Mouse (Mus musculus) retina, adult 2 months (tissue): Measurements from ENCODE around the gene Gba2.
A peak's percentile ranks its signal among the peaks of the same experiment; 100 is the strongest.
"Not testable (repeated sequence)": the region's sequence is repeated elsewhere in the genome, so short reads cannot be mapped to it uniquely, and the experiment has no call there.

Source experiments
- DNase-seq: peaks from one replicate; pipeline ENCODE4 v3.0.0-alpha.2; 2012; ENCODE audit warnings: low read depth, low spot score

Gba2 gene

DNA sequence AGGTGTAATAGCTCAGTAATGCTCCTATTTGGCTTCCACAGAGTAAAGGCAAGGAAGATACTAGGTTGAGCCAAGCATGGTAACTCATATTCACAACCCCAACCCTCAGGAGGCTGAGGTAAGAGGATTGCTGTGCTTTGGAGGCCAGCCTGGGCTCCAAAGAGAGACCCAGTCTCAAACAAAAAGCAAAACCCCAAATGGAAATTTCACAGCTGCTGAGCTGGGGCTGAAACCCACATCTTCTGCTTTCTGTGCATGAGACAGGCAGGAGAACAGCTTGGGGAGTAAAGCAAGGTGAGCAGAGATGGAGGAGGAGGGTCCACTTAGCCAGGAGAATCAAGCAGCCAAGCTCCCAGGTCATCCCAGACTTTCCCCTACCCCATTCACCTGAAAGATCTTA lies 24.8 kb downstream of the Gba2 start:
- DNase-seq = no peak

DNA sequence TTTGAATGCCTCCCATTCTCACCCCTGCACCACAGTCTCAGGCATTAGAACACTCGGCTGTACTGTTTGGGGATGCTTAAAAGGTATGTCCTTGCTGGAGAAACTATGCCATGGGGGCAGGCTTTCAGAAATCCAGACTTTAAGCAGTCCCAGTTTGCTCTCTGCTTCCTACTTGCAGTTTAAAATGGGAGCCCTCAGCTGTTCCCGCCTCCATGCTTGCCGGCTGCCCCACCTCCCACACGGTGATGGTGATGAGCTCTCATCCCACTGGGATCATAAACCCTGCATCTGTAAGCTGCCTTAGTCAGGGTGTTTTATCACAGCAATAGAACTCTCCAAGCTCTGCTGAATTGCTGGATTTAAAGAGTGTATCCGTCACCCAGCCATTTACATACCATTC lies 26.2 kb downstream of the Gba2 start:
- no peak for DNase-seq

DNA sequence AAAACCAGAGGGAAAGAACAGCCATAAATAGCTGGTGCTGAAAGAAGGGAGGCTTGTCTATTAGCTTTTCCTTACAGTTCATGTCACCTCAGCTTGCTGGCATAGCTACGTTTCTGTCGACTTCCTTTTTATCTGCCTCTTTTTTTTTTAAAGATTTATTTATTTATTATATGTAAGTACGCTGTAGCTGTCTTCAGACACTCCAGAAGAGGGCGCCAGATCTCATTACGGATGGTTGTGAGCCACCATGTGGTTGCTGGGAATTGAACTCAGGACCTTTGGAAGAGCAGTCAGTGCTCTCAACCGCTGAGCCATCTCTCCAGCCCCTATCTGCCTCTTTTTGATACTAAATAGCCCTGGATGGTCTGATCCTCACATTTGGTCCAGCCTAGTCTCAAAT lies 26.8 kb downstream of the Gba2 start:
- not testable (repeated sequence) for DNase-seq

DNA sequence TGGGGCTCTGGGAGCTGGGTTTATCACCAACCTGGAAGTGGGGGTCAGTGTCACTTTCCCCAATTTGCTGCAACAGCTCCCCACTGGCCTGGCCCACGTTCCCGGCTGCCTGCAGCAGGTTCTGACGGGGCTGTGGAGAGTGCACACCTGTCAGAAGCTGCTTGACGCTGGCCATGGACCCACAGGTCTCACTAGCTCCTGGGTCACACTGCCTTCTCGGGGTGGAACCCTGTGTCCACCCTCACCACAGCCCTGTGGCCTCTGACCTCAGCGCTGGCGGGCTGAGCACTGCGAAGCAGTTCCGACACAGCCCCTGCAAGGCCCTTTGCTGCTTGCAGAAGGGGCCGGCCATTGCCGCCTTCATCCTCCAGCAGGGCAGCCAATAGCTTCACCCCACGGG lies 29.6 kb downstream of the Gba2 start:
- no peak for DNase-seq

DNA sequence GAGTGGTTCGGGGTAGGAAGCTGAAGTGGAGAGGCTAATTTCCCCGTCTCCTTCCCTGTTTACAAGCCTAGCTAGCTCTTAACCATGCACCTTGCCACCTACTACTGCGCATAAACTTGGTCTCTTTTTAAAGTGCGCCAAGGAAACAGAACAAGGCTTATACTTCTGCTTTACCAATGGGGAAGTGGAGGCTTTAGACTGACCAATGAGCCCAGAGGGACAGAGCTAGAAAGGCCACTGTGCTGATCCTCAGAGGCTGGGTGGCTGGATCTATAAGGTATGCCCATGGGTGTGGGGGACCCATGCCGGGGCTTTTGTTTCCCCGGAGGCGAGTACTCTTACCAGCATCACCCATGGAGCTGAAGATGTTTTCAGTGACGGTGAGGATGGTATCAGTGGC lies 31.5 kb downstream of the Gba2 start:
- no peak for DNase-seq

DNA sequence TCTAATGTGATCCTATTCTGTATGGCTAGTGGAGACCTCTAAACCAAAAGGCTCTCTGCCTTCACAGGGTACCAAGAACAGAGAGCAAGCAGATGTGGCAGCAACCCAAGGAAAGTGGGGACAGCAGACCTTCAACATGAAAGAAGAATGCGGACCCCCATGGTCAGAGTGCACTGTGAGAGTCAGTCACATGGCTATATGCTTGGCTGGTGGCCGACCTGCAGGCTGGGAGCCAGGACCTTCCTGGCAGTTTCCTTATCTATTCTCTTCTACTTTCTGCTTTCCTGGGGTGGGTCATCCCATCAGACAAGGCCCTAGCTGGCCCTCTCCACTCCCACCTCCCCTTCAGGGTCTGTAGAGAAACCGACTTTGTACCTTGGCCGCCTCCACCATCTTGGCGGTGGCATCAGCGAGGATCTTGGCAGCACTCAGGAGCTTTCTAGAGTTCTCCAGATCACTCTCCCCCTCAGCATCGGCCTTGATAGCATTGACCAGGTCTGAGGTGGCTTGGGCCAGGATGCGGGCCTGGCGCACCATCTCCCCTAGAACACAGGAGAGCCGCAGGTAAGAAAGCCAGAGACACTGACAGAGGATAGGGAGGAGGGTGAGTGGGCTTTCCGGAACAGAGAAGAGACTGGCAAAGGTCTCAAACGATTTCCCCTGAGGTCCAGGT lies 32.2 kb downstream of the Gba2 start:
- DNase-seq = no peak

DNA sequence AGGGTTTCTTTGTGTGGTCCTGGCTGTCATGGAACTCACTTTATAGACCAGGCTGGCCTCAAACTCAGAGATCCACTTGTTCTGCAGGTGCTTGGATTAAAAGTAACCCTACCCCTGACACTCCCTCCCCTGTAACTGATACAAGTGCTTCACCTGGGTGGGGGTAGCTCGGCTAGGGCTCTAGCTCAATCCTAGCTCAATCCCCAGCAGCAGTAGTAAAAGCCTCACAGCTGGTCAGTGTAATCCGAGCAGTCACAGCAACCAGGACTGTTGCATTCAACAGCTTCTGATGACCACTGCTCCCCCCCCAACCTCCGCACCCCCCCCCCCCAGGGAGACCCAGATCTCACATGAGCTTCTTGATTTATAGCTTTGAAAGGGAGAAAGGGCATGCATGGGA lies 36.6 kb downstream of the Gba2 start:
- no peak for DNase-seq

DNA sequence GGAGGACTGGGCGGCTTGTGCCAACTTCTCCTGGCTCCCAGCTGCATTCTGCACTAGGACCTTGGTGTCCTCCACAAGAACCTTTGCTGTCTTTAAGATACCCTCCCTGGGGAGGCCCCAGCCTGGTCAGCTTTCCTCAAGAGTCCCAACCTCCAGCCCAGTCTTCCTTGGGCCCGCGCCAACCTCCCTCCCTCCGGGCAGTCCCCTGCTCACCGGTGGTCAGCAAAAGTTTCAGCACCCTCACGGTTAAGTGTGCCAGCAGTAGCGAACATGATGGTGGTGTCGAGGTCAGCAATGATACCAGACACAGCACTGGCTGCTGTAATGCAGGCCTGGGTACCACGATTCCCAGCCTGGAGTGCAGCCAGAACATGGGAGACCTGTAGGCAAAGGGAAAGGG lies 42.6 kb downstream of the Gba2 start:
- no peak for DNase-seq

DNA sequence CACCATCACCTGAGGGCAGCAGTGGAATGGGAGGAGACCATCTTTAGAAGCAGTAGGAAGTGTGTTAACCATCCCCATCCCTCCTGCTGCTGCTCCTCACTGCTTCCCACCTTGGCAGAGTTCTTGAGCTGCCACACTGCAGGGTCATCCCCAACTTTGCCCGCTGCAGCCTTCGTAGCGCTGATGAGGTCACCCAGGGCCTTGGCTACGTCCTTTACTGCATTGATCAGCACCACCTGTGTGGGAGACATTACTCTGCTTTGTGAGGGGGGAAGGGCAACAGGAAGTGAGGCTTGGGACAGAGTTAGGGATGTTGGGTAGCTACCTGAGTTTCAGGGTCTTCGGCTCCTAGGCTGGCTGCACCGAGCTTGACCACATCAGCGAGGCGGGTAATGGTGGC lies 43.0 kb downstream of the Gba2 start:
- DNase-seq = no peak

DNA sequence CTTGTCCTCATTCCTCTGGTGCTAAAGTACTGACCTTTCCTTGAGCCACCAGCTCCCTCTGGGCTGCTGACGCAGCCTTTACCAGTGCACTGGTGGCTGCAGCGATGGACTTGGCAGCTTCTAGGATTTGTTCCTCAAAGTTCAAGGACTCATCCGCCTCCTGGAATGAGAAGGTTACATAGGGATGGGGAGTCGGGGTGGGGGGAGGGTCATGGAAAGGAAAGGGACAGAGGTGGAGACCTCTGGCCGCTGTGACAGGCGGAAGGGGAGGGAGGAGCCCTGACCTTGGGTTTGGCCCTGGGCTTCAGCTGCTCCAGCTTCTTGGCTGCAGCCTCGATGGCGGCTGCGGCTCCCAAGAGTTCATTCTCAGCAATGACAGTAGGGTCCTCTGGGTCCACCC lies 45.4 kb downstream of the Gba2 start:
- DNase-seq = no peak

DNA sequence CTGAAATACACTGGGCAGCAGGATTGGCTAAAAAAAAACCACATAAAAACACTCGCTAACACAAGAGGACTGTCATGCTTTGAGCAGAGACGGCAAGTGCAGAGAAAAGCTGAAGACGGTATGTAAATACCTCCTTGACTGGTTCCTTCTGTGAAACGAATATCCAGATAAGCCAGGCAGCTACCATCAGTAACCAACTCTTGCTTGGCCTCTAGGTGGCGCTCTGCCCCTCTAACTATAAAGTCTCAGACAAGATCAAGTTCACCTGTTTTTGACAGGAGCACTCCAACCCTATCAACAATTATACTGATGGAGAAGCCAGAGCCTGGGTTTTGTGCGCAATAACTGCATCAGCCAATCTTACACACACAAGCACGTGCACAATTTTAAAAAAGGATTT lies 48.1 kb downstream of the Gba2 start:
- DNase-seq = peak; percentile 53

DNA sequence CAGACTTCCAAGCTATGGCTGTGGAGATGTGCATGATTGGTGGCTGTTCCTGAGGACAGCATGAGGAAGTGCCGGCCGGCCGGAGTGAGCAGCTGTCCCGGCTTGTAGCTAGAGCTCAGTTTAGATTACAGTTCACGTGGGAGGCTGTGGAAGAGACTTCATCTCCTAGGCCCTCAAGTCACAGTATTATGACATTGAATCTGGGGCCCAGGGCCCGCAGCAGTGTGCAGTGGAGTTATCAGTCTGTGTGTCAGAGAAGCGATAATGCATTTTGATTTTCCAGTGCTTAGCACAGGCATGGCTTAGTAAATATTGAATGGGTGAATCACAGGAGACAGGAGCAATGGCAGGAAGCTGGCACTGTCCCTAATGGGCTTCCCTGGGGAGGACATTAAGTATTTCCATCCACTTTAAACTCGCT lies 48.6 kb downstream of the Gba2 start:
- DNase-seq = no peak

DNA sequence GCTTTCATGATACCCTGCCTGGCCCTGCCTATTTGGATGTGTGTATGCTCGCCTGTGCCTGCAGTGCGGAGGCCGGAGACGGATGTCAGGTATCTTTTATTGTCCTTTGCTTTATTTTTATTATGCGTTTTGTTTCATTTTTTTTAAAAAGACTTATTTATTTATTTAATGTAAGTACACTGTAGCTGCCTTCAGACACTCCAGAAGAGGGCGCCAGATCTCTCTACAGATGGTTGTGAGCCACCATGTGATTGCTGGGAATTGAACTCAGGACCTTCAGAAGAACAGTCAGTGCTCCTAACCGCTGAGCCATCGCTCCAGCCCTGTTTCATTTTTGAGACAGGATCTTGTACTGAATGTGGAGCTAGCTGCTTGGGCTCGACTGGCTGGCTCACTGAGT lies 50.2 kb downstream of the Gba2 start:
- DNase-seq = no peak

DNA sequence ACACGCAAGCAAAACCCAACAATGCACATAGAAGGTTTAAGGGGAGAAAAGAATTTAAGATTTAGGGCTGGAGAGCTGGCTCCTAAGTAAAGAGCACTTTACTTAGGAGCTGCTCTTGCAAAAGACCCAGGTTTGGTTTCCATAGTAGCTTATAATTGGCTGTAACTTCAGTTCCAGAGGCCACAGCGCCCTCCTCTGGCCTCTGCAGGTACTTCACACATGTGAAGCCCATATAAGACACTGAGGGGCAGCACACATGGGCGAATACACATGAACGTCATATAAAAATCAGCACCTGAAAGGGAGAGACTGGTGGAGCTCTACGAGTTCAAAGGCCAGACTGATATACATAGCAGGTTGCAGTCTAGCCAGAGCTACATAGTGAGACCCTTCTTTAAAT lies 50.8 kb downstream of the Gba2 start:
- DNase-seq = no peak

DNA sequence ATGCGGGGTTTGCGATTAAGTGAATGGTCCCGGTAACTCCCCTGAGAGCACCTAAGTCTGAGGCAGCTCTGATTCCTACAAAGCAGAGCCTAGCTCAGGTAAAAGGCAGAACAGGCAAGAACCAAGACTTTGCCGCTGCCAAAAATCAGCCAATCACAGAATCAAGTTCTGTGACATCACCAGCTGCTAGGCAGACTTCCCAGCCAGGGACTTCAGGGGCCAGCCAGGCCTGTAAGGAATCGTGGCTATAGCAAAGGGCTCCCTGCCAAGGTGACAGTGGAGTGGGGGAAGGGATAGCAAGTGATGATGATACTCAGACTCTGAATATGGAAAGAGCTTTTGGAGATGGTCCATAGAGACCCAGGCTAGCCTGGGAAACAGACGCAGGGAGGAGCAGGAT lies 58.7 kb downstream of the Gba2 start:
- peak; percentile 49 for DNase-seq

DNA sequence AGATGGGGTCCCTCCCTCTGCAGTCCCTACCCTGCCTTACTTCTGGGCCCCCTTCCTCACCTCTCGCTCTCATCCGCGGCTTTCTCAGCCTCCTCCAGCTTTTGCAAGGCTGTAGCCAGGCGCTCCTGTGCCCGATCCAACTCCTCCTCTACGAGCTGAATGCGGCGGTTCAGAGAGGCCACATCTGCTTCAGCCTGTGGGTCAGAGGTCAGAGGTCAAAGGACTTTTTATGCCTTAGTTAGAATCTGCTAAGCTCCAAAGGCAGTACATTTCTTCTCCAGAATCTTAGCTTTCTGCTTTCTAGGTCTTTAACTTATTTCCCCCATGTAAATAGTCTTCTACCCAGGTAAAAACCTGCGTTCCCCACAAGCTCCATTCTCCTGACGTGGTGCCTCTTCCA lies 59.1 kb downstream of the Gba2 start:
- no peak for DNase-seq
